Mouse (Mus musculus): ENCODE data around the gene Gm9945. TPM values are rescaled to one million over a fixed set of nuclear protein-coding genes. Genes with fewer than 3 reads are reported as not detected.
A peak's percentile ranks its signal among the peaks of the same experiment; 100 is the strongest.

Gene Gm9945
- polyA plus RNA-seq (2012; rRNA removed) (not detected in 2 replicates), polyA plus RNA-seq (2014; fragmentation: Nextera tagmentation; extraction: Ambion mirVana) (not detected in 2 replicates)

DNA sequence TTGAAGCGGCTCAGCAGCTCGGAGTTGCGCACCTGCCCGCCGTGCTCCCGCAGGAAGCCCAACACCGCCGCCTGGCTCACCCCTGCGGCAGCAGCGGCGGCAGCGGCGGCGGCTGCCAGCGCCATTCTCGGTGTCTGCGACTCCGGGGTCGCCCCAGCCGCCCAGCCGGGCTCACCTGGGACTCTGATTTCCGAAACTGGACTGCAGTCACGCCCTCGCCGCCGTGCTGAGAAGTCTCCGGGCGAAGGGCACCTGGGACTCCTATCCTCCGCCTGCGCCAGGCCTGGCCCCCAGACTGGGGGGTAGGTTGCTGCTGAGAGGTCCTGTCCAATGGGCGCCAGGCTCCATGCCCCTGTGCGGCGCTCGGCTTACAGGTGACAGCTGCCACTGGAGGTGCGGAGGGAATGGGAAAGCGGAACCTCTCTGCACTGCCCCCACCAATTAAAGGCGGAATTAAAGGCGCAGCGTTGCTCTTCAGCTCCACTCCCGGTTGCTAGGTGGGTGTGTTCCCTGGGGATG lies at the start of gene Gm9945, which contains the start of gene Sowaha:
TSS of gene Gm9945 (plus strand) at position 384 of the 519 bp plus-strand sequence.
TSS of gene Sowaha (minus strand) at position 492 of the 519 bp plus-strand sequence.
- H3K27me3 ChIP-seq (ENCODE audit: control insufficient read depth, insufficient read depth, low read length), result peaks cover 54% of the 10 kb centered on the region
- no peak within 1 kb of the TSS for H3K27ac ChIP-seq (replicated peaks; ENCODE audit: low read depth, low read length)
- no peaks in the 10 kb centered on the region for H3K36me3 ChIP-seq (ENCODE audit: control insufficient read depth, insufficient read depth, low read length)
- no peak for TF ChIP-seq POLR2A (IDR thresholded peaks at IDR 0.05; ENCODE audit: borderline replicate concordance, extremely low read depth, insufficient read depth, insufficient read length)
- H3K9me3 ChIP-seq (ENCODE audit: control insufficient read depth, low read length), result no peaks in the 10 kb centered on the region
- peaks cover 13% of the 10 kb centered on the region for H3K4me1 ChIP-seq (ENCODE audit: control insufficient read depth, insufficient read depth, low read length)
- 2% methylated on average over 33 of the region's 40 CpGs for WGBS
- peak within 1 kb of the TSS; percentile 38; the same call in 1 of the 2 replicates for H3K9ac ChIP-seq (ENCODE audit: low read depth, low read length, severe bottlenecking)
- H3K4me3 ChIP-seq (replicated peaks; ENCODE audit: low read length), result peak within 1 kb of the TSS; percentile 44
- no peak for ATAC-seq (ENCODE audit: low FRiP score, low read depth)
- DNase-seq (ENCODE audit: low spot score), result no peak
- peak within 1 kb of the TSS; percentile 78 for H3K4me2 ChIP-seq (replicated peaks; ENCODE audit: low read depth, low read length, severe bottlenecking)

DNA sequence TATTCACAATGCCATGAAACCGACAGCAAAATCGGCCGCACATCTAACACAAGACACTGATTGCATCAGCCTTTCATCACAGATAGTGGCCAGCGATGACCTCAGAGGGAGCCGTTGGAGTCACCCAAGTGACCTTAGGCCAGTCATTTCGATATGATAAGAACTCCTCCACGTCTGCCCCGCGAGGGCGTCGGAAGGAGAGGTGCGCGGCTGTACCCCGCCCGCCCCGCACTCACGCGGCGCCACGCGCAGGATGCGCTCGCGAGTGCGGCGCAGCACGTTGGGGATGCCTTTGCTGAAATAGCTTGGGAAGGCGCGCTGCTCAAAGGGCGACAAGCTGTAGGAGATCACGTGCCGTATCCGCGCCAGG lies 49.7 kb upstream of the Gm9945 start:
- under 1% methylated on average over 34 of the region's 34 CpGs for WGBS
- DNase-seq (ENCODE audit: low spot score), result no peak

DNA sequence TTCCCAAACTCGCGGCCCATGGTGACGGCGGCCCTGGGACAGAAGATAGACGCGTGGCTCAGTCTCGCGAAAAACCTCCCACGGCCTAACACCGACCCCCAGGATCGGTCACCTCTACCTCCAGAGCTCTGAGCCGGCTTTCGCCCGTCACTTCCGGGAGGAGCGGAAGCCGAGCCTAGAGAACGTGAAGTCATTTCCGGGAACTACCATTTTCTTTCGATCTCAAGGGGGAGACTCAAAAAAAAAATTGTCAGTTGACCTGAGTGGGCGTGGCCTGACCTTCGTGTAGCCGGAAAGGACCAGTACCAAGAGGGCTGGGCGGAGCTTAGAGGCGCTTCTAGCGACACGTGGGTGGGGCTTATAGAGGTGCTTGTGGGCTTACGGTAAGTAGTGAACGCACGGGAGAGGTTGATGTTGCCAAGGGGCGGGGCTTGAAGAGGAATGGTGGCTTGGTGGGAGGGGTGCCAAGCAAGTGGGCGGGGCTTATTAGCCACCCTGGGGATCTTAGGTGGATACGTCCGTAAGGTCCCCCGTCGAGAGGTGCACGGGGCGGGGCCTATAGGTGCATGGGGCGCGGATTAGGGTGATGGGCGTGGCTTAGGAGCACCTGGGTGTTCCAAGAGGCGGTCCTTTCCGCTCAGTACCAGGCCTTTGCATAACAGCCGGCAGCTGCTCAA lies 49.2 kb upstream of the Gm9945 start, which contains the start of the genes Uqcrq and Gdf9:
TSS of gene Uqcrq (minus strand) at position 162 of the 677 bp plus-strand sequence.
TSS of gene Gdf9 (plus strand) at position 354 of the 677 bp plus-strand sequence.
- peak within 1 kb of the TSS; percentile 67 for H3K27ac ChIP-seq (replicated peaks; ENCODE audit: low read depth, low read length)
- WGBS, result under 1% methylated on average over 44 of the region's 44 CpGs
- H3K36me3 ChIP-seq (ENCODE audit: control insufficient read depth, insufficient read depth, low read length), result peaks cover 16% of the 10 kb centered on the region
- H3K9me3 ChIP-seq (ENCODE audit: control insufficient read depth, low read length), result no peaks in the 10 kb centered on the region
- DNase-seq (ENCODE audit: low spot score) (peak; percentile 100), ATAC-seq (ENCODE audit: low FRiP score, low read depth) (peak; percentile 96)
- peak within 1 kb of the TSS; percentile 82 for H3K4me3 ChIP-seq (replicated peaks; ENCODE audit: low read length)
- H3K4me1 ChIP-seq (ENCODE audit: control insufficient read depth, insufficient read depth, low read length), result peaks cover 9% of the 10 kb centered on the region
- peak within 1 kb of the TSS; percentile 76 for H3K4me2 ChIP-seq (replicated peaks; ENCODE audit: low read depth, low read length, severe bottlenecking)
- peak; percentile 89; the same call in 1 of the 2 replicates for TF ChIP-seq POLR2A (IDR thresholded peaks at IDR 0.05; ENCODE audit: borderline replicate concordance, extremely low read depth, insufficient read depth, insufficient read length)
- H3K9ac ChIP-seq (ENCODE audit: low read depth, low read length, severe bottlenecking), result peak within 1 kb of the TSS; percentile 81
- H3K27me3 ChIP-seq (ENCODE audit: control insufficient read depth, insufficient read depth, low read length), result no peaks in the 10 kb centered on the region

More for the DNA sequence above, 49.7 kb upstream of the Gm9945 start:
- Histone ChIP-seq H3K4me2 (replicated peaks; ENCODE audit: low read depth, low read length, severe bottlenecking) (peak overlapping the region; percentile 76), H3K27me3 (ENCODE audit: control insufficient read depth, insufficient read depth, low read length) (no peaks in the 10 kb centered on the region), H3K36me3 (ENCODE audit: control insufficient read depth, insufficient read depth, low read length) (peaks cover 16% of the 10 kb centered on the region), H3K9ac (ENCODE audit: low read depth, low read length, severe bottlenecking) (peak overlapping the region; percentile 81), H3K27ac (replicated peaks; ENCODE audit: low read depth, low read length) (peak overlapping the region; percentile 67), H3K4me1 (ENCODE audit: control insufficient read depth, insufficient read depth, low read length) (peaks cover 9% of the 10 kb centered on the region), H3K4me3 (replicated peaks; ENCODE audit: low read length) (peak overlapping the region; percentile 82), H3K9me3 (ENCODE audit: control insufficient read depth, low read length) (no peaks in the 10 kb centered on the region)
- TF ChIP-seq POLR2A (IDR thresholded peaks at IDR 0.05; ENCODE audit: borderline replicate concordance, extremely low read depth, insufficient read depth, insufficient read length), result no peak
- ATAC-seq (ENCODE audit: low FRiP score, low read depth), result peak; percentile 32

DNA sequence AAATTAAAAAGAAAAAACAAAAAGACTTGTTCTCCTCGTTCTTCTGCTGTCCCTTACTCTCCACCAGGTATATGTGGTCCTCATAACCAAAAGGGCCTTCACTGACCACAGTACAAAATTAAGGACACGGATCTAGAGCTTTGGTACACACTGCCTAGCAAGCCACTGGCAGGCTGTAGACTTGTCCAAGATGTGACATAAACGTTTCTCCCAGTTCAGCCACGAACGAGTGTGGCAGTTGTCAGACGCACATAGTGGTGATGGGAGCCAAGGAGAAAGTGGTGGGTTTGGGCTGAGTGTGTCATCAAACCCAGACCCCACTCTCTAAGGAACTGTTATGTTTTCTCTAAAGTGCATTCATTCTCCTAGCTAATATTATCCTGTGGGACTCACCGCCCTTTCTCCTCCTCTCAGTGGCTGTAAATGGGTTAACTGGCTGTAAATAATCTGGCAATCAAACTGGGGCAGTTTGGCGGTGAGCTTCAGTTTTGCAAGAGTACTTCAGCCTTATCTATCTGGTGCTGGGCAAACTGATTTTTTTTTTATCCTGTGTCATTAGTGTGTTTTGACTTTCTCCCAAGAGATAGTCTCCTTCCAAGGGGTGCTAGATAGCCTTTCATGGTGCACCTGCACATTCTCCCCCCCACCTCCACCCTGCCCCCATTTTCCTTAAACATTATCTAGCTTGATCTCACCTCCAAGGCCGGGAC lies 48.5 kb upstream of the Gm9945 start:
- 17% methylated on average over 9 of the region's 9 CpGs for WGBS
- Histone ChIP-seq H3K27ac (replicated peaks; ENCODE audit: low read depth, low read length) (peak overlapping the region; percentile 67), H3K9me3 (ENCODE audit: control insufficient read depth, low read length) (no peaks in the 10 kb centered on the region), H3K4me1 (ENCODE audit: control insufficient read depth, insufficient read depth, low read length) (peaks cover 9% of the 10 kb centered on the region), H3K9ac (ENCODE audit: low read depth, low read length, severe bottlenecking) (peak overlapping the region; percentile 81), H3K4me3 (replicated peaks; ENCODE audit: low read length) (peak overlapping the region; percentile 82), H3K36me3 (ENCODE audit: control insufficient read depth, insufficient read depth, low read length) (peaks cover 16% of the 10 kb centered on the region), H3K27me3 (ENCODE audit: control insufficient read depth, insufficient read depth, low read length) (no peaks in the 10 kb centered on the region), H3K4me2 (replicated peaks; ENCODE audit: low read depth, low read length, severe bottlenecking) (peak overlapping the region; percentile 58)
- ATAC-seq (ENCODE audit: low FRiP score, low read depth) (peak; percentile 6), DNase-seq (ENCODE audit: low spot score) (no peak)
- TF ChIP-seq POLR2A (IDR thresholded peaks at IDR 0.05; ENCODE audit: borderline replicate concordance, extremely low read depth, insufficient read depth, insufficient read length), result no peak

DNA sequence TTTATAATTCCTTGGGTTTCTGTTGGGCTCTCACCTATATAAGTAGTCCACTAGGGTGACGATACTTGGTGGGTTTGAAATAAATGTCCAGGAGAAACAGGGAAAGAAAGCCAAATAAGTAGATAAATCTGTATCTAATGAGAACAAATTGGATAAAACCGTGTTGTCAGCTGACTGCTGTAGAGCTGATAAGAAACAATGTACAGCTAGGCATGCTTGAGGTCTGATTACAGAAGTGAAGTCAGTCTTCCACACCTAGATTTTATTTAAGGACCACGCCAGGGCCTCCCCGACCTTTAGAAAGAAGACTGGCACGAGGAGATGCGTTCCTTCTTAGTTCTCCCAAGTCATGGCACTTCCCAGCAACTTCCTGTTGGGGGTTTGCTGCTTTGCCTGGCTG lies 46.9 kb upstream of the Gm9945 start:
- no peak for ATAC-seq (ENCODE audit: low FRiP score, low read depth)
- TF ChIP-seq POLR2A (IDR thresholded peaks at IDR 0.05; ENCODE audit: borderline replicate concordance, extremely low read depth, insufficient read depth, insufficient read length), result no peak
- Histone ChIP-seq H3K9ac (ENCODE audit: low read depth, low read length, severe bottlenecking) (no peak overlapping the region), H3K4me1 (ENCODE audit: control insufficient read depth, insufficient read depth, low read length) (peaks cover 9% of the 10 kb centered on the region), H3K9me3 (ENCODE audit: control insufficient read depth, low read length) (no peaks in the 10 kb centered on the region), H3K36me3 (ENCODE audit: control insufficient read depth, insufficient read depth, low read length) (peaks cover 9% of the 10 kb centered on the region), H3K4me3 (replicated peaks; ENCODE audit: low read length) (no peak overlapping the region), H3K27ac (replicated peaks; ENCODE audit: low read depth, low read length) (no peak overlapping the region), H3K27me3 (ENCODE audit: control insufficient read depth, insufficient read depth, low read length) (no peaks in the 10 kb centered on the region), H3K4me2 (replicated peaks; ENCODE audit: low read depth, low read length, severe bottlenecking) (no peak overlapping the region)
- no peak for DNase-seq (ENCODE audit: low spot score)
- WGBS, result 64% methylated on average over 6 of the region's 6 CpGs
